Mouse (Mus musculus): ENCODE data around the gene Thsd4. TPM values are rescaled to one million over a fixed set of nuclear protein-coding genes. Genes with fewer than 3 reads are reported as not detected.

Gene Thsd4
- total RNA-seq, 1 experiment = 1.6 TPM

GRCm38 (mm10) chr9:60267273-60267626 lies 254.6 kb downstream of the Thsd4 start:
- TF ChIP-seq CHD2 (IDR thresholded peaks at IDR 0.05; ENCODE audit: low read depth, low read length) (no peak), ZC3H11A (IDR thresholded peaks at IDR 0.05; ENCODE audit: borderline replicate concordance, low read depth, low read length) (no peak), MAFK (IDR thresholded peaks at IDR 0.05; ENCODE audit: insufficient read depth, low read depth, low read length) (no peak), HCFC1 (IDR thresholded peaks at IDR 0.05; ENCODE audit: borderline replicate concordance, insufficient read depth, low read length) (no peak), ZNF384 (IDR thresholded peaks at IDR 0.05; ENCODE audit: low read depth, low read length) (no peak)
- in situ Hi-C loops (cut with MboI; ENCODE audit: low sequenced_read_pairs in 2 of 2, unreplicated experiment in 2 of 2) = no loop called here
- H3K4me1 ChIP-seq (ENCODE audit: control insufficient read depth in 2 of 2, insufficient read depth in 2 of 2, low read length in 2 of 2, poor library complexity in 1 of 2) = no peaks in the 10 kb centered on the region
- H3K4me3 ChIP-seq (ENCODE audit: insufficient read depth in 1 of 2, low read depth in 1 of 2, low read length in 2 of 2, poor library complexity in 1 of 2, severe bottlenecking in 1 of 2) = no peak overlapping the region
- no peaks in the 10 kb centered on the region for H3K36me3 ChIP-seq (ENCODE audit: control insufficient read depth, insufficient read depth, low read length, poor library complexity, severe bottlenecking)
- no peak overlapping the region for H3K27ac ChIP-seq (ENCODE audit: insufficient read depth, low read depth, low read length, poor library complexity, severe bottlenecking)
- no peak for DNase-seq (ENCODE audit: low read depth, low spot score)
- no peak overlapping the region for H3K9ac ChIP-seq (ENCODE audit: insufficient read depth, low read depth, low read length, poor library complexity, severe bottlenecking)
- H3K9me3 ChIP-seq (ENCODE audit: control insufficient read depth, insufficient read depth, low read depth, low read length) = no peaks in the 10 kb centered on the region

- no peak for TF ChIP-seq CHD2 (IDR thresholded peaks at IDR 0.05; ENCODE audit: low read depth, low read length)
- TF ChIP-seq ZC3H11A (IDR thresholded peaks at IDR 0.05; ENCODE audit: borderline replicate concordance, low read depth, low read length) = no peak
- TF ChIP-seq HCFC1 (IDR thresholded peaks at IDR 0.05; ENCODE audit: borderline replicate concordance, insufficient read depth, low read length) = no peak
- TF ChIP-seq MAFK (IDR thresholded peaks at IDR 0.05; ENCODE audit: insufficient read depth, low read depth, low read length) = no peak
- no peak for TF ChIP-seq ZNF384 (IDR thresholded peaks at IDR 0.05; ENCODE audit: low read depth, low read length)
- Histone ChIP-seq H3K4me3 (ENCODE audit: insufficient read depth in 1 of 2, low read depth in 1 of 2, low read length in 2 of 2, poor library complexity in 1 of 2, severe bottlenecking in 1 of 2) (no peak overlapping the region), H3K9ac (ENCODE audit: insufficient read depth, low read depth, low read length, poor library complexity, severe bottlenecking) (no peak overlapping the region), H3K36me3 (ENCODE audit: control insufficient read depth, insufficient read depth, low read length, poor library complexity, severe bottlenecking) (no peaks in the 10 kb centered on the region), H3K4me1 (ENCODE audit: control insufficient read depth in 2 of 2, insufficient read depth in 2 of 2, low read length in 2 of 2, poor library complexity in 1 of 2) (no peaks in the 10 kb centered on the region), H3K27ac (ENCODE audit: insufficient read depth, low read depth, low read length, poor library complexity, severe bottlenecking) (no peak overlapping the region), H3K9me3 (ENCODE audit: control insufficient read depth, insufficient read depth, low read depth, low read length) (no peaks in the 10 kb centered on the region)
- DNase-seq (ENCODE audit: low read depth, low spot score) = no peak
- in situ Hi-C loops (cut with MboI; ENCODE audit: low sequenced_read_pairs in 2 of 2, unreplicated experiment in 2 of 2) = no loop called here
Measured at GRCm38 (mm10) chr9:60266583-60267272, 255.1 kb downstream of the Thsd4 start.

GRCm38 (mm10) chr9:60264586-60265325 lies 257.1 kb downstream of the Thsd4 start:
- H3K9me3 ChIP-seq (ENCODE audit: control insufficient read depth, insufficient read depth, low read depth, low read length) = no peaks in the 10 kb centered on the region
- H3K4me1 ChIP-seq (ENCODE audit: control insufficient read depth in 2 of 2, insufficient read depth in 2 of 2, low read length in 2 of 2, poor library complexity in 1 of 2) = no peaks in the 10 kb centered on the region
- H3K9ac ChIP-seq (ENCODE audit: insufficient read depth, low read depth, low read length, poor library complexity, severe bottlenecking) = no peak overlapping the region
- no peaks in the 10 kb centered on the region for H3K36me3 ChIP-seq (ENCODE audit: control insufficient read depth, insufficient read depth, low read length, poor library complexity, severe bottlenecking)
- in situ Hi-C loops (cut with MboI; ENCODE audit: low sequenced_read_pairs in 2 of 2, unreplicated experiment in 2 of 2) = no loop called here
- no peak overlapping the region for H3K4me3 ChIP-seq (ENCODE audit: insufficient read depth in 1 of 2, low read depth in 1 of 2, low read length in 2 of 2, poor library complexity in 1 of 2, severe bottlenecking in 1 of 2)
- DNase-seq (ENCODE audit: low read depth, low spot score) = no peak
- no peak overlapping the region for H3K27ac ChIP-seq (ENCODE audit: insufficient read depth, low read depth, low read length, poor library complexity, severe bottlenecking)
- TF ChIP-seq HCFC1 (IDR thresholded peaks at IDR 0.05; ENCODE audit: borderline replicate concordance, insufficient read depth, low read length) (no peak), CHD2 (IDR thresholded peaks at IDR 0.05; ENCODE audit: low read depth, low read length) (no peak), ZNF384 (IDR thresholded peaks at IDR 0.05; ENCODE audit: low read depth, low read length) (no peak), ZC3H11A (IDR thresholded peaks at IDR 0.05; ENCODE audit: borderline replicate concordance, low read depth, low read length) (no peak), MAFK (IDR thresholded peaks at IDR 0.05; ENCODE audit: insufficient read depth, low read depth, low read length) (no peak)

GRCm38 (mm10) chr9:60262515-60263140 lies 259.2 kb downstream of the Thsd4 start:
- peak; percentile 59 for TF ChIP-seq MAFK (IDR thresholded peaks at IDR 0.05; ENCODE audit: insufficient read depth, low read depth, low read length)
- no peak for TF ChIP-seq ZC3H11A (IDR thresholded peaks at IDR 0.05; ENCODE audit: borderline replicate concordance, low read depth, low read length)
- no peaks in the 10 kb centered on the region for H3K9me3 ChIP-seq (ENCODE audit: control insufficient read depth, insufficient read depth, low read depth, low read length)
- no peaks in the 10 kb centered on the region for H3K36me3 ChIP-seq (ENCODE audit: control insufficient read depth, insufficient read depth, low read length, poor library complexity, severe bottlenecking)
- H3K4me1 ChIP-seq (ENCODE audit: control insufficient read depth in 2 of 2, insufficient read depth in 2 of 2, low read length in 2 of 2, poor library complexity in 1 of 2) = no peaks in the 10 kb centered on the region
- DNase-seq (ENCODE audit: low read depth, low spot score) = no peak
- H3K9ac ChIP-seq (ENCODE audit: insufficient read depth, low read depth, low read length, poor library complexity, severe bottlenecking) = no peak overlapping the region
- in situ Hi-C loops (cut with MboI; ENCODE audit: low sequenced_read_pairs in 2 of 2, unreplicated experiment in 2 of 2) = no loop called here
- no peak overlapping the region for H3K4me3 ChIP-seq (ENCODE audit: insufficient read depth in 1 of 2, low read depth in 1 of 2, low read length in 2 of 2, poor library complexity in 1 of 2, severe bottlenecking in 1 of 2)
- H3K27ac ChIP-seq (ENCODE audit: insufficient read depth, low read depth, low read length, poor library complexity, severe bottlenecking) = no peak overlapping the region
